Mouse (Mus musculus) liver, postnatal 0 days (tissue): ENCODE measurements at regions not wholly inside any gene's neighbourhood (a gene's known extent, or its start where the extent isn't known, plus 50 kb on each side); places are given as distances from the start of the nearest gene placed in this dataset.

ENCODE experiments used
- CTCF ChIP-seq: sonication (generic); IDR thresholded peaks from 2 replicates; pipeline ENCODE4 v1.5.1; 2016; ENCODE audit warnings: antibody characterized with exemption, low read depth
- EP300 ChIP-seq: IDR thresholded peaks from 2 replicates; pipeline ENCODE4 v1.6.1; 2016; ENCODE audit warnings: antibody characterized with exemption, low read depth, mild to moderate bottlenecking

GRCm38 (mm10) chr5:120284625-120285024 lies 146.9 kb upstream of the Lhx5 start:
- no peak for TF ChIP-seq CTCF
- TF ChIP-seq EP300, result no peak
